Mouse (Mus musculus) retina, postnatal 1 day (tissue): ENCODE results near the gene Acsbg1.

Experiments
- DNase-seq: peaks from one replicate; pipeline ENCODE4 v3.0.0-alpha.2; 2012

Acsbg1 gene

DNA sequence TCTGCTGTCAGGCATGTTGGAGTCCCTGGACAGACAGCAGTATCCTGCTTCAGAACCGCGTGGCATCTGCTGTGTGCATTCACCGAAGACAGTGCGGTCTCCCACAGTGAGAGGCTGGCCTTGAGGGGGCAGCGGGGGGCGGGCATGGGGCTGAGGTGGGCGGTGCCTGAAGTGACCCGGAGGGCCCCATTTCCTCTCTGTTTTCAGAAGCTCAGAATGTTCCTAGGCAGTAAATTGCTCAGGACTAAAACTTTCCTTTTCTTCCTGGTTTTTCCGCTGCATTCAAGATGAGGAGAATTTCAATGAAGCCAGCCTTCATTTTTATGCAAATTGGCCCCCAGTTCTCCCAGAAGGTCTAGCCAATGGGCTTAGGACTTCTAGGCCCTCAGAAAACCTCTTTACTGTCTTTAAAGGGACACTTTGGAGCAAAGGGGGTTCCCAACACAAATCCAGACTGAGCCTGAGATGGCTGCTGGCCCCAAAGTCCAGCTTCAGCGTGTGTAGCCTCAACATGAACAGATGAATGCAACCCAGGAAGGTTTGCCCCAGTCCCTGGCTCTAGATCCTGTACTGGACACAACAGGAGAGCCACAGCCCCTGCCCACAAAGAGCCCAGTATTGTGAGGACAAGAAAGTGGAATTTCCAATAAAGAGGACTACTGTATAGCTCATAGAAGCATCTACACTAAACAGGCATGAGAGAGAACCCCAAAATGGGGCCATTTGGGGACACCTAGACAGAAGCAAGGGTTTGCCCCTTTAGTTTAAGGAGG lies at the start of gene Acsbg1:
TSS of gene Acsbg1 (minus strand) at position 266 of the 773 bp plus-strand sequence.
- DNase-seq = peak; percentile 40

DNA sequence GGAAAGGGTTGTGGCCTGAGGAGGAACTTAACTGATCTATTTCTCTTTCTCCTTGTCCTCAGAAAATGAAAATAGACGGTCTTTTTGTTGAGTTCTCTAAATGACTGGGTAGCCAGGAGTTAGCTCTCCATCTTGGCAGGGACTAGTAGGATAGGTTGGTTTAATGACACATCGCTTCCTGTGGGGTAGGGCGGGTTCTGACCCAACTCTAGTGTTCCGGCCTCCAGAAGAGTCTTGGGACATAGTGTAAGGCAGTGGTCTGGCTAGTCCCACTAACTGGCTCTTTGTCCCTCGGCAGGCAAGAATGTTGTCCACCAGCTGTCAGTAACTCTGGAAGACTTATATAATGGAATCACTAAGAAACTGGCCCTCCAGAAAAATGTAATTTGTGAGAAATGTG lies 46.4 kb upstream of the Acsbg1 start:
- no peak for DNase-seq

DNA sequence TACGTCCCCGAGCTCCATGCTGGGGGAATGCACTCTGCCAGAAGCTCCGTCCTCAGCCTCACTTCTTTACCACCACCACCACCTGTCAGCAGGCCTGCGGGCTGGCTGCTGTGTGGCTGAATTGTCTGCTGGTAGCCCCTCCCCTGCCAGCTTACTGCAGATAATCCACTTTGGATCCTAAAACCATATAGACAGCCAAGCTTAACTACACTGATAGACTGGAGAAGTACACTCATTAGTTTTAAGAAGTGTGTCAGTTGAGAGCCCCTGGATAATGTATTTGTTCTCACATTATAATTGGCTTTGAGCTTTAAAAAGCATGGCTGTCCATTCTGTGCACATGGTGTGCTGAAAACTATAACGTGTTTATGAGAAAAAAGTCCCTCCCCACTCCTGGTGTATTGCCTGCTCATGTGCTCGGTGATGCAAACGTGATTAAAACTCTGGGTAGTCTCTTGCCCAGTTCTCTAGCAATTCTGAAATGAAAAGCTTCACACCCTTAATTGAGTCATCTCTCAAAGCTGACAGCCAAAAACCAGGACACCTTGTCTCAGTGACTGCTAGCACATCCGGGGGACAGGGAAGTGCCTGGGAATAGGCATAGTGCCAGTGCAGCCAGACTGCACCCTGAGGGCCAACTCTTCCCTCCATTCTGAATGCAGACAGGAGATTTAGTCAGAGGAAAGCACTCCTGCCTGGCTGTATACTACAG lies 45.8 kb upstream of the Acsbg1 start:
- peak; percentile 85 for DNase-seq

DNA sequence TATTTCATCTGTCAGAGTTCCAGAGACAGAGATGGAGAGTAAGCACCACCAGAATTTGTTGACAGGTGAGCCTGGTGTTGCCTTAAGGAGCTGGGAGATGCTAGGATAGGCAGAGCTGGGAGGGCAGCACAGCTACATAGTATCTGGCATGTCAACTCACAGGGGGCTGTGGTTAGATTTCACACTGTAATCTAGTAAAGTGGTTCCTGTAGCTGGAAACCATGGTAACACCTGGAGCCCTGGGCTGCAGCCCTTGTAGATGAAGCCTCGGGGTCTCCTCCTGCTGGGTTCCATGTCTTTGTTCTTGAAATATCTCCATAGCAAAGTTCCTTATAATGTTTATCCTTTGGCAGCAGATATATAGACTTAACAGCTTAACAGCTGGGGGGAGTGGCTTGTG lies 43.9 kb upstream of the Acsbg1 start:
- no peak for DNase-seq

DNA sequence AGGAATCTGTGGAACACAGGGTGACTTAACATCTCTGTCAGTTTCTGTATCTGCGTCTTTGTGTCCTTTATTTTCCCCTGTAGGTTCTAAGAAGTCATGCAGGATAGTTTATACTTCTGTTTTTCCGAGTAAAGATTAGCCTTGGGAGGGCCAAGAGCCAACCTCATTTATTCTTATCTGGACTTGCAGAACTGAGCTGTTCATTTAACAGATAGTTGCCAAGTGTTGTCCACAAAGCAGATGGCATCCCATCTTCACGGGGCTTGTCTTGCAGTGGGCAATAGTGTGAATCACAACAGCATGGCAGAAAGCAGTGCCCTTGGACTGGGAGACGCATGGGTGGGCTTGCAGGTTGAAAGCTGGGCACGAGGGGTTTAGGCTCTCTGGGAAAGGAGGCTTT lies 42.7 kb upstream of the Acsbg1 start:
- no peak for DNase-seq

DNA sequence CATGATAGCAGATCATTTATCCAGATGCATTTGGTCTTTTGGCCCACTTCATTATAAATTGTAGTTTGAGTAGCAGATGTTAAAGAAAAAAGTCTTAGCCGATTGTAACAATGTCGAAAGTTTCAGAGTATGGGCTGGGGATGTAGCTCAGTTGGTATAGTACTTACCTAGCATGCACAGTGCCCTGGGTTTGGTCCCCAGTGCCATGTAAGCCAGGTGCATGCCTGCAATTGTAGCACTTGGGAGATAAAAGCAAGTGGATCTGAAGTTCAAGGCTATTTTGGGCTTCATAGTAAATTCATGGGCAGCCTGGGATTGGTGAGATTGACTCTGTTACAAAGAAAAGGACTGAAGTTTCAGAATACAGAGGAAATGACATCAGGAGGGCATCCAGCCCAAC lies 40.9 kb upstream of the Acsbg1 start:
- DNase-seq = no peak

DNA sequence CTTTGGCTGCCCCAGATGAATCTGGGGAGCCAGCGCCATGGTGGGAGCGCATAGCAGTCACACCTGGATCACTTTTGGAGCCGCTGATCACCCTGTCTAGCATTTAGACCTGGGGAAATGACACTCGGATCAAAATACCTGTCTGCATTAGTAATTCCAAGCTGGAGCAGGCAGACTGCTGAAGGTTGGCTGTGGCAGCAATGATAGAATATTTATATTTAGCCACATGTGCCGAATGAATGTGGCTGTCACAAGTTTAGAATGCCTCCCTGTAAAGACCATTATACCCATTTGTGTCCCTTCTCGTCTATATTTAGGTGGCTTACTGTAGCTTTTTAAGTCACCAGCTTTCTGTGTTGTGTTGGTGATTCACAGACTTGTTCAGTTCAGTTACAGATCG lies 39.1 kb upstream of the Acsbg1 start:
- DNase-seq = no peak

DNA sequence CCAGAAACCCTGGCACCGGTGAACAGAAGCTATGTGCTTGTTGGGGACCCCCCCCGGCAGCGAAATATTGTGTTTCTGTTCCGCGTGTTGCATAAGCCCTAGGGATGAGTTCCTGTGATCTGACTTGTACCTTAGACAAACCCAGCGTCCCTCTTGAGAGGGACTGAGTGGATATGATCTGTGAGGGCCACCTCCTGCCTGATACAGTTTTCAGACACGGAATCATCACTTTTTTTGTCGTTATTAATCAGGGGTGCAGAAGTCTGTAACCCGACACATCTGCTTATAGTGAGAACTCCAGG lies 38.5 kb upstream of the Acsbg1 start:
- DNase-seq = no peak

DNA sequence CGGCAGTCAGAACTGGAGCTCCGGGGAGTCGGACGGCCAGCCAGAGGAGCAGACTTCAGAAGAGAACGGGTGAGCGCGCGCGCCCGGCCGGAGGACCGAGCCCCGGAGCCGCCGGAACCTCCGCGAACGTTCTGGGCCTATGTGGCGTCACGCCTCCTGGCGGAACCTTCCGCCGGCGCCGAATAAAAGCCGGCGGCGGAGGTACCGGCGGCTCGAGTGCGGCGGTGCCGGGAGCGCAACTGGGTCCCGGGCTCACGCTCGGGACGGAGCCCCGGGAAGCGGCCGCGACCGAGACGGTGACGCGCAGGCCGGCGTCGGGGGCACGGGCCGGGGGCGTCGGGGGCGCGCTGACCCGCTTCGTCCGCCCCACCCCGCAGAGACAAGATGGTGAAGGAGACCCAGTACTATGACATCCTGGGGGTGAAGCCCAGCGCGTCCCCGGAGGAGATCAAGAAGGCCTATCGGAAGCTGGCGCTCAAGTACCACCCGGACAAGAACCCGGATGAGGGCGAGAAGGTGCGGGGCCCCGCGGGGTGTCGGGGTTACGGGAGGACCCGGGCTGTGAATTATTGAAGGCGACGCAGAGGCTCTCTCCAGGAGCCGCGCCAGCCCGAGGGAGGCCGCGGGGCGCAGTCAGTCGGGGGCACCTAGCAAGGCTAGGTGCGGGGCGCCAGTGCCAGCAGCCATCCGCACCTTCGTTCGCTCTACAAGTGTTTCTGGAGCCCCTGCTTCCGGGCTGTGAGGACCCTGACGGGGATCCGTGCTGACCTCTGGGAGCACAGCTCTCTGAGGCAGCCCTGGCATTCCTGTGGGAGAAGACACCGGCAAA lies 37.9 kb upstream of the Acsbg1 start:
- DNase-seq = peak; percentile 82

DNA sequence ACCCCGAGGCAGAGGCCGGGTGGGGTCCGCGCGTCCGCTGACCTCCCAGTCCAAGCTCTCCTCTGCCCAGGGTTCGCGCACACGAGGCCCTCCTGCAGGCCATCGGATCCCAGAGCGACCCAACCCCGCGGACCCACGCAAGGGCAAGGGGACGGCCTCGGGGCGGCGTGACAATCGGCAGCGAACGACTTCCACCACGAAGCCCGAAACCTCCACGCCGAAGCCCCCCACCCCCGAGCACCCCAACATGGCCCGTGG lies 37.3 kb upstream of the Acsbg1 start:
- DNase-seq = no peak

DNA sequence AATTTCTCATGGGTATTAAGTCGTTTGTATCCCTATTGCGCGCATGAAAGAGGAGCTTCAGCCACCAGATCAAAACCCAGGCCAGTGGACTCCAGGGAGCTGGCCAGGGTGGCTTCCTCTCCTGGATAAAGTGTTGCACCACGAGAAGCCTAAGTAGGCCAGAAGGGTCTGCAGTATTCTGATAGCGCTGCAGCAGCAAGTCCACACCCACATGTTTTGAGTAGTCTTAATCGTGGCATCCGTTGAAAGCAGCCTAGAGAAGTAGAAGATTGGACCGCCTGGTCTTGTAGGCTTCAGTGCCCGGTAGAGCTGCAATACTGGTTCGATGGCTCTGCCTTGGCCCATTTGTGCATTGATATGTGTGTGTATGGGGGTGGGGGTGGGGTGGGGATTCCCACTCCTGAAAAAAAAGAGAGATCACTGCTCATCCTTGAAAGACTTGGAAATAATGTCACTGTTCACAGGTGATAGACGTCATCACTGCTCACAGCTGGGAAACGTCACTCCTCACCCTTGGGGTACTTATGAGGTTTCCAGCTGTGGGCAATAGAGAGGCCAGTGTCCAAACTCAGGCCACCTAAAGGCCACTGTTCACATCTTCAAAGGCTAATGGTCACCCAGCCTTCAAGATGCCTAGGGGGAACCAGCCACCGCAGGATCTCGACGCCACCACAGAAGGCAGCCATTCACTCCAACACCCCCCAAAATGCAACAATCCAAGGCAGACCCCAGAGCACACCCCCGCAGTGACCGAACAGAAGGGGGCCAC lies 36.8 kb upstream of the Acsbg1 start, which contains the start of gene Dnaja4:
TSS of gene Dnaja4 (plus strand) at position 556 of the 769 bp plus-strand sequence.
- DNase-seq = no peak

DNA sequence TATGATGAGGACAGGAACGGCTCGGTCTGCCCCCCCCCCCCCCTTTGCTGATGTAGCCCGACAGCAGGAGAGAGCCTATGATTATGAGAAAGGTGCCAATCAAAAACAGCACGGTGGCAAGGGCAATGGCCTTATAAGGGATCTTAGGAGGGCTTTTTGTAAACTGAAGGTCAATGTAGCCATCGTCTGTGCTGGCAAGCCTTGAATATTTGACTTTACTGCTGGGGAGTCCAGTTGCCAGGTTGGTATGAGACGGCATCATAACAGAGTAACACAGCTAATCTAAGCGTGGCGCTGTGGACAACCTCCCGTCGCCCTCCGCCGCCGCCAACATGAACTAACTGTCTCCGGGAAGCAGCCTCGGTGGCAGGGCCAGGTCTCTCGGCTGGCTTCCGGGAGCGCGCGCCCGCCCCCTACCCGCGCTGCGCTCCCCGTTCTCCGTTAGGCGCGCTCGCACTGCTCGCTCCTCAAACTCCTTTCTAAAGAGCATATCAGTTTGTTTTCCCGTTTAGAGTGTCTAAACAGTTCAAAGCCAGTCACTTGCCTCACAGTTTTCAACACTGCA lies 29.7 kb upstream of the Acsbg1 start:
- DNase-seq = peak; percentile 60

DNA sequence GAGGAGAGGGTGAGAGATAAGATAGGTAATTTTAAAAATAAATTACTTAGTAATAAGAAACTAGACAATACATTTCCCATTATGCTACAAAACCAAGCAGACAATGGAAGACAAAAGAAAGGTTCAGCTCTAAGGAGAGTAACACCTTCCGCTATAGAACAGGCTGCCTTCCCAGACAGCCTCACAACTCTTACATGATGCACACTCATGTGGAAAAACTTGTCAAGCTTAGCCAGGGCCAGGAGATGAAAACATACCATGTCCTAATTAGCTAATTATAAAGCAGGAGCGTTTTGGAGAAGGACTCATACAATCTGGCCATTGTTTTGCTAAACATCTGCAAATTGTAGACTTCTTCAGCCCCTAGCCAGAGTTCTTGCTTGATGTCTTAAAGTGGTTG lies 29.0 kb upstream of the Acsbg1 start:
- DNase-seq = peak; percentile 57

DNA sequence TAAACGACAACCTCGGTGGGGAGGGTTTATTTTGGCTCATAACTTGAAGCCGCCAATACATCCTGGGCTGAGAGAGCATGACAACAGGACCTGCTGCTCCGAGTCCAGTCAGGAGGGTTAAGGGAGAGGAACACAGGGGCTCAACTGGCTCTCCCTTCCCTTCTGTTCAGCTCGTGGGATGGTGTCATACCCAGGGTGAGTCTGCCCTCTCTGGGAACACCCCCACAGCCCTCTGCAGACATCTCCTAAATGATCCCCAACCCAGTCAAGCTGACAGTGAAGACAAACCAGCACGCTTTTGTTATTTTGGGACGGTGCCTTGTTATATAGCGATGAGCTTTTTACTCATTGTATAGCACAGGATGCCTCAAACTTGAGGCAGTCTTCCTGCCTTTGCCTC lies 27.8 kb upstream of the Acsbg1 start:
- DNase-seq = no peak

DNA sequence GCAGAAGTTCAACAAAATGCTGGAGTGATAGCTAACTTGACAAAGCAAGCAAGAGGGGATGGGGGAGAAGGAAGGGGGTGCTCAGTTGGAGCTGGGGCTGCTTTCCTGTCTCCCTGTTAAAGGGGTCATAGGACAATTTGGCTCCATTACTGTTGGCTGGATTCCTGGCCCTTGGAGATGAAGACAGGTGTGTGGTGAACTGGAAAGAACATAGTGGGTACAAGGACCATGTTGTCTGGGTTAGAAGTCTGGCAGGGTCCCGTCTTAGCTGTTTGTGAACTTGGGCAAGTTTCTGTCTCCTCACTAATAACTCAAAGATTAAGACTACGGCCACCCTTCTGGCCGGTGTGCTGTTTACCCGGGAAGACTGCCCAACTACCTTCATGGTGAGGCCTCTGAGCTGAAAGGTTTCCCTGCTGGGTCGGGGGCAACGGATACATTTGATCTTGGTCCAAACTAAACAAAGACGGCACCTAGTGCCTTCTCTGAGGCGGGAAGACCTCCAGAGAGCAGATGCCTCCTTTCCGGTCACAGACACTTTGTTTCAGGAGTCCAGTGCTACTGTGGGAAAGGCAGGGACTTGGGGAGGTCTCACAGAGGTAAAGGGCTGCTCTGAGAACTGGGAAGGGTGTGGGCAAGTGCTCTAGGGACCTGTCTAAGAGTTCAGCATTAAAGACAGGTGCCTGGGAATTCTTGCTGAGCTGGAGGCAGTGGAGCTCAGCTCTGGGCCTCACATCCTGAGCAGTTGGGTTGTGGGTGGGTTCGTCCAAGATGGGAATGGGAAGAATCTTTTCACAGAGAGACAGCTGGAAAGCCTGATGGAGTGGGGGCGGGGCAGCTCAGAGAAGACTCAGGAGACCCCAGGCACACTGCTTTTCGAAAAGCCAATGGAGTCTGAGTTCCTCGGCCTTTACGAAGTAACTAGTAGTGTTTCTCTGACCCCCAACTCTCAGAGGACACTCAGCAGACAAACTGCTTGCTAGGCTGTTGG lies 25.9 kb upstream of the Acsbg1 start:
- no peak for DNase-seq

DNA sequence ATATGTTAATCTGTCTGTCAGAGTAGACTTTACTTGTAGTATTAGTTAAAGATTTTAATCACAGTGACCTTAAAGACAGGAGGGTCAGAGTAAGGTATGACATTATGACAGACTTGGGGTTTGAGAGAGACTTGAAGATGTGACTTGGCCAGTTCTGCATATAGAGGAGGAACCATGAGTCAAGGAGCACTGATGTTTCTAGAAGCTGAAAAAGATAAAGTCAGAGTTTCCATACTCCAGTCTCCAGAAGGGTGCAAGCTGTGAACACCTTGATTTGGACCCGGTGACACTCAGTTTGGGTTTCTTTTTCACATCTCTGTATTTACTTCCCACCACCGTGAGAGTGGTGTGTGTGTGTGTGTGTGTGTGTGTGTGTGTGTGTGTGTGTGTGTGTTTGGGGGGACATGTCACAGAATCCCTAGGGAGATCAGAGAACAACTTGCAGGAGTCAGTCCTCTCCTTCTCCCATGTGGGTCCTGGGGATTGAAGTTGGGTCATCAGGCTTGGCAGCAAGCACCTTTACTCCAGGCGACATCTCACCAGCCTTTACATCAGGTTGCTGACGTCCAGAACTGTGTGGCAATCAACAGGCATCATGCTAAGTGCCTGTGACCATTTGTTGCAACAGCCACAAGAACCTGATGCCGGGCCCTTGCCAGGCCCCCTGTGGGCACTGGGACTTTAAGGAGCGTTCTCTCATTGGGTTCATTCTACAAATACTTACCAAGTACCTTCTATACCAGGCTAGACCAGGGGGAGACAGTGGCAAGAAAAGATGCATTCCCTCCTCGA lies 22.3 kb upstream of the Acsbg1 start:
- DNase-seq = no peak

DNA sequence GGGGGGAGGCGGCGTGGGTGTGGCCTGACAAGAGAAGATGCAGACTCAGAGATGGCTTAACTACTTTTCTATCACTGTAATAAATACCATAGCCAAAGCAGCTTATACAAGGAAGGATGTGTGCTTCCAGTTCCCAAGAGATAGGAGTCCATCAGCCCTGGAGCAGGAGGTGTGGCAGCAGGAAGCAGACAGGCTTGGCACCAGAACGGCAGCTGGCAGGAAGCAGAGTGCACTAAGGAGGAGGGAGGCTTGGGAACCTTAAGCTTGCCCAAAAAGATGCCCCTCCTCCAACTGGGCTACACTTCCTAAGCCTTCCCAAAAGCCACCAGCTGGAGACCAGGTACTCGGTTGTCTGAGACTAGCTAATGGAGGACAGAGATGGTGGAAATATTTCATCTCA lies 21.2 kb upstream of the Acsbg1 start:
- no peak for DNase-seq

DNA sequence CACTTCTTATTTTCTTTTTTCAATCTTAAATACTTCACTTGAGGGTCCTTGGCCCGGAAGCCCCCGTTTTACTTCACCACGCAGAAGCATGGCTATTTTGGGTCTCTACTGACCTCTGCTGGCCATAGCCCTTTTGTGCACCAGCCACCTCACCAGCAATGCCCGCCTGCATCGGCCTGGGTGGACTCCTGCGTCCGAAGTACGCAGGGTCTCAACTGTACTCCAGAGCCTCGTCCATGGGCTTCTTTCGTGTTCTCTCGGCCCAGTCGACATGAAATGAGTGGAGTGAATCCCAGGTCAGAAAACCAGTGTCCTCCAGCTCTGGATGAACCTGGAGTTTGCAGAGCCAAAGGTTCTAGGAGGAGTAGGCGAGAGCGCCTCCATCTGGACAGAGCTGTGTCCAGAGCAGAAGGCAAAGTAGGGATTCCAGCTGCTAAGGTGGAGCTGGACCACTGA lies 14.9 kb upstream of the Acsbg1 start:
- DNase-seq = peak; percentile 84

DNA sequence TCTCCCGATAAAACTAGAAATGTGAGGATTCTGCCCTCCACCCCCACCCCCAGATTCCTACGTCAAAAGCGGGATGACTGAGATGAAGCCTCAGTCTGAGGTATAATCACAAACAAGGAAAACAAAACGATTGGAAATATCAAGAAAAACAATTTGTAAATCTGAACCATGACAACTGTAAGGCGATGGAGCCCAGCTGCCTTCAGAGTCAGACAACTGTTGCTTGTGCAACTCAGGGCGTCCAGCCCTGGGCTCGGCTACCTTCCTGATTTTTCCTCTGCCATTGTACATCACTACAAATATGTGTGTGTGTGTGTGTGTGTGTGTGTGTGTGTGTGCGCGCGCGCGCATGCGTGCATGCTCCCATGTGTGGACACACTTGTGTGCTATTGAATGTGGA lies 12.2 kb upstream of the Acsbg1 start:
- no peak for DNase-seq

DNA sequence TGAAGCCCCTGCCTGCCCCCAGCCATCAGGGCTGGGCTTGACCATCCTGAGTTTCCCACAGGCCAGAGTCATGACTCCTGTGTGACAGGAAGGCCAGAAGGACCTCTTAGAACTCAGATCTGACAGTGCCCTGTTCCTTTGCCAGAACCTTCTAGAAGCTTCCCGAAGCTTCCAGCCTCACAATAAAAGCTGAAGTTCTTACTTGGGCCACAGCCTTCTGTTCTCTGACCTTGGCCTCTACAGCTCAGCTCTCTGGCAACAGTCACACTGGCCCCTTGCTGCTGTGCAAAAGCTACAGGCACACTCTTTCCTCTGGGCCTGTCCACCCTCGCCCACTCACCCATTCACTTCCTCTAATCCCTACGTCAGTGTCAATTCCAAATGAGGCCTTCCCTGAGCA lies 10.3 kb upstream of the Acsbg1 start:
- no peak for DNase-seq

DNA sequence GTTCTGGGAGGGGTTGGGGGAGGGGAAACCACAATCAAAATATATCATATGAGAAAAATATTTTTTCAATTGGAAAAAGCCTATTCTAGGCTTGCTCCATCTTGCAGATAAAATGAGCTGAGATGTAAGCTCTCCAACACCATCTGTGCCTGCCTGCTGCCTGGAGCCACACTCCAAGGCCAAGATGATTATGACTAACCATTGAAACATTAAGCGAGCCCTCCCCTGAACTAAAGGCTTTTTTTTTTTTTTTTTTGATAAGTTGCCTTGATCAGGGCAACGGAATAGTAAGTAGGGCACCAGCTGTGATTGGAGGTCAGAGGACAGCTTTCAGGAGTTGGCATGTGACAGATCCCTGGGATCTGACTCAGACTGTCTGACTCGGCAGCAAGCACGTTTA lies 6.8 kb upstream of the Acsbg1 start:
- peak; percentile 40 for DNase-seq
